Mouse (Mus musculus) spleen, postnatal 4 days (tissue): Measurements from ENCODE around the gene Tas2r126.
"Not testable (repeated sequence)": the region's sequence is repeated elsewhere in the genome, so short reads cannot be mapped to it uniquely, and the experiment has no call there.

ENCODE experiments used
- DNase-seq, 2 experiments: peaks; one replicate each; pipeline ENCODE4 v3.0.0; 2022; ENCODE audit warnings: low spot score in 2 of 2

Tas2r126 gene

DNA sequence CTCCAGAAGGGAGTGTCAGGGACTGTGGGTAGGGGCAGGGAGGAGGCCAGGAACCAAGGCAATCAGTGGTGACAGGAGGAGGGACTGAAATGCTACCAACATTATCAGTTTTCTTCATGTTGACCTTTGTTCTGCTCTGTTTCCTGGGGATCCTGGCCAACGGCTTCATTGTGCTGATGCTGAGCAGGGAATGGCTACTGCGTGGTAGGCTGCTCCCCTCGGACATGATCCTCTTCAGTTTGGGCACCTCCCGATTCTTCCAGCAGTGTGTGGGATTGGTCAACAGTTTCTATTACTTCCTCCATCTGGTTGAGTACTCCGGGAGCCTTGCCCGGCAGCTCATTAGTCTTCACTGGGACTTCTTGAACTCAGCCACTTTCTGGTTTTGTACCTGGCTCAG lies at the start of gene Tas2r126:
Gene Tas2r126 (plus strand): TSS at position 90 of the 400 bp plus-strand sequence.
- DNase-seq, result no peak

DNA sequence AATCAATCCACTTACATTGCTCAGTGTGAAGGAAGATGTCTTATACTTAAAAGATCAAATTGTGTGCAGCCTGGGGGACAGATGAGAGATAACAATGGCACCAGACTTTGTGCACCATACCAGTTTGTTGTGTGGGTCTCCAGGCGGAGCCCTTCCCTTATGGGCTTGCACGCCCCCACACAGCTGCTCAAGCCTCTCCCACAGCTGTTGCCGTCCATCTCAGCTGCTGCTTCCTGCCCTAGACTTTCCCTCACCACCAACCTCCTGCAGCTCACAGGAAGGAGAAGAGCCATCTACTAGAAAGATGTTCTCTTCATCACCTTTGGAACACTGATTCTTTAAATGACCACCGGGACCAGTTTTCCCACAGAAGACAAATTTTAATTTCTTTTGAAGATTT lies 48.7 kb upstream of the Tas2r126 start:
- DNase-seq, result no peak

DNA sequence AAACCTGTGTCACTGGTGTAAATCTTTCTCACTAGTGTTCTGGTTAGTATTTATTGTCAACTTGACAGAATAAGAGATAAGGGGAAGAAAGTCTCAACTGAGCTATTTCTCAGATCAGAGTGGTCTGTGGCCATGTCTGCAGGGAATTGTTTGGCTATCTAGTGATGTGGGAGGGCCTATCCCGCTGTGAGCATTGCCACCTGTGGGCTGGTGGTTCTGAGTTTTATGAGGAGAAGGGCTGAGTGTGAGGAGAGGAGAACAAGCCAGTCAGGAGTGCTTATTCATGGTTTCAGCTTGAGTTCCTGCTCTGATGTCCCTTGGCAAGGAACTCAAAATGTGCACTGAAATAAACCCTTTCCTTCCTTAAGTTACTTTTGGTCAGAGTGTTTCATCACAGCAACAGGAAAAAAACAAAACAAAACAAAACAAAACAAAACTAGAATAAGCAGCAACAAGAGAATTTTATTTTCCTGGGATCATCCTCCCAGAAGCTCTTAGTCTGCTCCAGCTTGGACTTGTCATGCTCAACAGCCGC lies 42.5 kb upstream of the Tas2r126 start:
- no peak for DNase-seq

DNA sequence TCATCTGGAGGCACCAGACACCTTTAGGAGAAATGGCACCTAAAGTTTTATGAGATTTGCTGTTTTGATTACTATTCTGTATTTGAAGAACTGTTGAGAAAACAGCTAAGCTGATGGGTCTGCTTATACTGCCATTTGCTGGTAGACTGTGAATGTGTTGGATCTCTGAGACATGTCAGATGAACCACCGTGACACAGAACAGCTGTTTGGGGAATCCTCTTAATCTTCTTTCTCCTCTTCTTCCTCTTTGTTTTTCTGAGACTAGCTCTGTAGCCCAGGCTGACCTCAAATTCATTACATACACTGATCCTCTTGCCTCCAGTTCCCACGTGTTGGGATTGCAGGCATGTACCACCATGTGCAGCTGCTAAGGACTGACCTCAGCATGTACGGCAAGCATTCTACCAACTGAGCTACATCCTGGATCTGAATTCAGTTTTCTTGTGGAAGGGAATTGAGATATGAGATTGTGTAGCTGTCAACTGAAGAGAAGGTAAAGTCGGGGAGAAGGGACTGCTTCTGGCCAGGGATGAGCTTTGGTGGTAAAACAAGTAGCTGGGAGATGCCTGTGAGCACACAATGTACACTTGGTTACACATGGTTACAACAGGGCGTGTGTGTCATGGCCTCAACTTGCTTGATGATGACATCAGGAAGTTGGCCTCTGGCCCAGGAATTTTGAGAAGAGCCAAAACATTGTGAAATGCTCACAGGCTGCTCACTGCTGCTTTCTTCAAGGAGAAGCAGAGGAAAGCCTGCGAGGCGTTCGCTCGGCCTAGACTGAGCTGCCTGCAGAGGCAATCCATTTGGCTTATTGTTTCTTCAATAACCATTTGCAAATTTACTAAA lies 38.1 kb upstream of the Tas2r126 start:
- DNase-seq, result peak; percentile 44 to 65

DNA sequence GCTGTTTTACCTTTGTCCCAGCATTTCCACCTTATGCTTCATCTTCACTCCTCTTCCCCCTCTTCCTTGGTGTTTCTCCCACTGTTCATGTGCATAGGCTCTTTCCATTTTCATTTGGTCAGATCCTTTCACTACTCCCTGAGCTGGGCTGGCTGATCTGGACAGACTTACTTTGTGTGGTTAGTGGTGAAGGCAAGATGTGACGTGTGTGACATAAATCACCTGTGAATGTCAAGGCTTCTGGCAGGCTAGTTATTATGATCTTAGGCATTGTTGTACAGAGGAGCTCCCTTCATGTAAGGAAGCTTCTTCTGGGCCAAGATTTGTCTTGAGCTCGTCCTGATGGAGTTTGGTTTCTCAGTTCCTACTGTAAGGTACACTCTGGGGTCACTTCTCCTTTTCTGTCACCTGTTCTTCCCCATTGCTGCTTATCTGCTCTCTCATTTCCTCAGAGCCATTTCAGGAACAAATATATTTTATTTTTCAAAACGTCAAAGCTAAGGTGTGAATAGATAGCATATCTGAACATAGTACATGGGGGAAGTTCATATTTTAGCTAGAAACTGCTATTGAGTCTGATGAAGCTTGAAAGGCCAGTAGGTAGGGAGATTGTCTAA lies 37.2 kb upstream of the Tas2r126 start:
- DNase-seq, result no peak

DNA sequence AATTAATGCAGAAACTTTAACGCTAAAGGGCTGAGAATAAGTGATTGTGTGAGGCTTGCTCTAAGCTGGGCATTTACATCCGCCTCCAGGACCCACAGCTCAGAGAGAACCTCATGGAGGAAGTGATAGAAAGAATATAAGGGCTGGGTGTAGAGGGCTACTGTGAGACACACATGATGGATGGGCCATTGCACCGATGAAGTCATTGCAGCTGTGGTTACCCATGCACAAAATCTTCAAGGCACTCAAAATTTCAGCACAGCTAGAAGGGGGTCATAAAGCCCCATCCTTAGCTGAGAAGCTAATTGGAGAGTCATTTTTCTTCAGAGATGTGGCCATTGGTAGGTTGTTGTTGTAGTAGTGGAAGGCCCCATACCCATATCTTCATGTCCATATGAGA lies 36.0 kb upstream of the Tas2r126 start:
- DNase-seq, result no peak

DNA sequence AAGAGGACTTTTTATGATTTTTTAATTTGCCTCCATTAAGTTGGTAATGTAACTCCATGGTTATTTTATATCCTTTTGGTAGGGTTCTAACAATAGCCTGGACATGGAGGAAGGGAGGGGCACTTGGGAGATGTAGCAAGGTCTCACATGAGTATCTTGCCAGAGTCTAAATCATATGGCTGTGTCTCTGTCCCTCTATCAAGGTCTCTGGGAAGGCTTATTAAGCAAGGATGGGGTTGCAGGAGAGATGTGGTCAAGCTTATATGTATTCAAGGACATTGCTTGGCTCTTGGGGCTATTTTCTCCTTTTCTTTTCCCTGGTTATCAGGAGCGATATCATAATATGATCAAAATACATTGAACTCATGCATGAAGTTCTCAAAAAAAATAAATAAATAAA lies 35.3 kb upstream of the Tas2r126 start:
- no peak for DNase-seq

DNA sequence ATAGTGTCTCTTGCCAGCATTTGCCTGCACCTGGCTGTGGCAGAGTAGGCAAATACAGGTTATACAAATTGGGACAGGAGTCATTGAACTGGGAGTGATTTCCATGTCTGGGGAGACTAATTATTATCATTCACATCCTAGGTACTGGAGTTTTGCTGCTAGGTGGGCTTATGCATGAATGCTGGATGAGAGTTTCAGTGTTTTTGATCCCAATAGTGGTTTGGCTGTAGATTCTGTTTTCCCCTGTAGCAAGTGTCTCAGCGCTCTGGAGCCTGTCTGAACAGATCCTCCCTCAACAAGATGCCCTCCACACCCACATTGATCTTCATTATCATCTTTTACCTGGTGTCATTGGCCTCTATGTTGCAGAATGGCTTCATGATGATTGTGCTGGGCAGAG lies 34.4 kb upstream of the Tas2r126 start, which contains the start of gene Tas2r143:
Gene Tas2r143 (plus strand): TSS at position 301 of the 400 bp plus-strand sequence.
- no peak for DNase-seq

DNA sequence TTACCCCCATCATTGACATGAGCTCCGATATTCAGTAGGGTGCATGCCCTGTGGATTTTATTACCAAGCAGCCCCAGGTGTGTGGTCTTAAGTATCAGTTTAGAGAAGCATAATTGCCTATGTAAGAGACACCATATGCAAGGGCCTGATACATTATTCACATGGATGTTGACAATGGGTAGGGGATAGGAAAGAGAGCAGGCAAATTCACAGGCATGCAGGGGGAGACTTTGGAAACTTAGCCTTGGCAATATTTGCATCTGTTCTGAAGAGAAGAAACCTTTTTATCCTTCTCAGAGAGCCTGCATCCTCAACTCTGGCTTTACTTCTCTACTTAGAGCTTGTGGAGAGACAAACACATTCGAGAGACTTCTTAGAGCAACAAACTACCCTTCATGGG lies 29.2 kb upstream of the Tas2r126 start, which contains the start of gene Tas2r135:
Gene Tas2r135 (plus strand): TSS at position 301 of the 400 bp plus-strand sequence.
- DNase-seq, result no peak

DNA sequence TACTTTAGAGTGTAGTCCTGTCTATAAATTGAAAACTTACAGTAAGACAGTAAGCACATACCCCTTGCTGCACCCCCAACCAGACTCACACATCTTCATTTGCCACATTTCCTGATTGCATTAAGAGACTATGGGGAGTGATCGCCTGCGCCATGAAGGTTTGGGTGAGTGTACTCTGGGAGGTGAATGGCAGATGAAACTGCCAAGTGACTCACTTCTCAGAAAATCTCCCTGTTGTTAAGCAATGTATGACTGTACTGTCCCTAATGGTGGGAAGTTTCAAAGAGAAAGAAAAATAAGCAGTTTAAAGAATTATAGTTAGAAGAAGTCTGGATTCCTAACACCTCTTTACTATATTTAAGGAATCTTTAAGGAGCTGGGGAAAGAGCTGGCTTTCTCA lies 14.9 kb upstream of the Tas2r126 start:
- DNase-seq, result peak in 1 of 2 experiments; percentile 2

DNA sequence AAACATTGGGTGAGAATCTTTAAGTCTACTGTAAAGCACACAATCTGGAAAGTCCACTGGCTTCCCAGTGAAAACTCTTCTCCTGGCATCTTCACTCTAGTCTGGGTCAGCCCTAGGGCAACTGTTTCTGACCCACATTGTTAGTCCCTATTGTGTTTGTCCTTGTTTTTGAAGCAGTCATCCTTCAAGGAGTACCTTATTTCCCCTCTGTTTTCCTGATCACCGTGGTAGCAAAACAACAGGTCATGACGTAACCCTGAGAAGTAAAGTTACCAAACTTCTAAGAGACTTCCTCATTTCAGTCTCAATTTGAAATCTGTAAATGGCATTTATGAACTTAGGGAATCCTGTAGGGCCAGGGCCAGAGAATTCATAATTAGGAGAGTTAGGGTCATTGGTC lies 12.9 kb upstream of the Tas2r126 start:
- peak in 1 of 2 experiments; percentile 19 for DNase-seq

DNA sequence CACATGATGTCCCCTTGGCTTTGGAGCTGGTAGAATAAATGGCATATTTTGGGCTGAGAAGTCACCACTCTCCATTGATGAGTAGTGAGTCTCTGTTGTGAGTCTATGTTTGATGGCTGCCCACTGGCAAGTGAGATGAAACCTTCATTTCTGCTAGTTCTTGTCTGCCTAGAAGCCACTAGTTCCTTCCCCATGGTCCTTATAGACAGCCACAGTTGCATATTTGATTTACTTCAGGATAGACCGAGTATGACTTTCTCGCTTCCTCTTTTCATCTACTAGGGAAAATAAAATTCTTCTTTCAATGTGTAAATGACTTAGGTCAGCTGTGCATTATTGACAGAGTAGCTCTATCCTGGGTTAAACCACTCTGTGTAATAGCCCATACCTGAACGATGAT lies 9.9 kb upstream of the Tas2r126 start:
- DNase-seq, result peak in 1 of 2 experiments; percentile 7

DNA sequence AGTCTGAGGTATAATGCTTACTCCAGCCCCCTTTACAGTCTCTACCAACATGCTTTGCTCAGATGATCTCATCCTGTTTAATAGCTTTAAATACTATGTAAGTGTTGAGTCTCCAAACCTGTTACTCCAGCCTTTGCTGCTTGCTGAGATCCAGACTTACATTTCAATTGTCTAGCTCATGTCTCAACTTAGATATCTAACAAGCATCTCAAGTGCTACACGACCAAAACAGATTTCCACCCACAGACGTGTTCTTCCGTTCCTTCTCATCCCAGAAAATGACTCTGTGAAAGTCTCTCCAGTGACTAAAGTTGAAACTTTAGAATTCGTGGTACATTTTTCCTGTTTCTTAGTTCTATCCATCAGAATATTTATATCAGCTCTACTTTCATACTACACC lies 8.0 kb upstream of the Tas2r126 start:
- DNase-seq, result no peak

DNA sequence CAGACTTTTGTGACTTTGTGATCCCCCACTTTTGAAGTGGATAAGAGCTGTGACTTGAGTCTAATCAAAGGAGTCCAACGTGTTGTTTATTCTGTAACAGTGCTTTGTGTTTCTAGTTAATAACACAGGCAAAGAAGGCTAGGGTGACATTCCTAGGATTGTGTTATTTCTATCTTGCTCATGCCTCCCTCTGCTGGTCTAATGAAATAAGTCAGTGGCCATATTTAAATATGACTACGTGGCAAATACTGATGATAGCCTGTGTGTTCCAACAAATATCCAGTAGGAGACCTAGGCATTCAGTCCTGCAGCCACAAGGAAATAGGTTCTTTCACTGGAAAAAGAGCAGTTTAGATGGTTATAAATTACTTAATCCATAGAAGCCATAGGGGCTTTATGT lies 781 bp upstream of the Tas2r126 start:
- no peak for DNase-seq

DNA sequence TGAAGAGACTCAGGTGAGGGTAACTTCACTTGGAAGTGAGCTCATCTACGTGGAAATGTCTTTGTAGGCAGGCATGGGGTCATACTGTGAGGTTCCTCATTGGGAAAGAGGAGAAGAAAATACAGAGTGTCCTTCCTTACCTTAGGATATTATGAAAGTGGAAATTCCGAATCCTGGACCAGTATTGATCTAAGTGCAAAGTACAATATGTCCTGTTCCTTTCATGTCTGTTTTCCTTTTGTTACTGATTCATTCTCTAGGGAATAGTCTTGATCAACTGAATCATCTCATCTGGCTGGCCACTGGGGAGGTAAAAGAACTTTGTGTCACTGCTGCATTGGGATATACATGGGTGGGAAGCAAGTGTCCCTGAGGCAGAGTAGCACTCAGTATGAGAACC lies 1.2 kb downstream of the Tas2r126 start:
- no peak for DNase-seq

DNA sequence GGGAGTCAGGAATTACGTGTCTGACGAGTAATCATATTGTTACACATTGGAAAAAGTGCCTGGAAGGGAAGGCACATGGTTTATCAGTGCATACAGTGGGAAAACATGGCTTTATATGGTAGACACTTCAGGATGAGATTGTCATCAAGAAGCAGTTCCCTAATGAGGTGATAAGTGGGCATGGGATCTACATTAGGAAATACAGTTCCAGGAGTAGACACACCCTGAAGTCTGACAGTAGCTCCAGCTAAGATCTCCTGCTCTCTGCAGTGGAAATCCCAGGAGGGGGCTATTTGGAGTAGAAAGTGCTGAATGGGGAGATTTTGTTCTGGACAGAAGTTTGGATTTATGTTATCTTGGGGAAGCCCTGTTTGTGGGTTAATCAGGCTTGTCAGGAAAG lies 7.1 kb downstream of the Tas2r126 start:
- no peak for DNase-seq

DNA sequence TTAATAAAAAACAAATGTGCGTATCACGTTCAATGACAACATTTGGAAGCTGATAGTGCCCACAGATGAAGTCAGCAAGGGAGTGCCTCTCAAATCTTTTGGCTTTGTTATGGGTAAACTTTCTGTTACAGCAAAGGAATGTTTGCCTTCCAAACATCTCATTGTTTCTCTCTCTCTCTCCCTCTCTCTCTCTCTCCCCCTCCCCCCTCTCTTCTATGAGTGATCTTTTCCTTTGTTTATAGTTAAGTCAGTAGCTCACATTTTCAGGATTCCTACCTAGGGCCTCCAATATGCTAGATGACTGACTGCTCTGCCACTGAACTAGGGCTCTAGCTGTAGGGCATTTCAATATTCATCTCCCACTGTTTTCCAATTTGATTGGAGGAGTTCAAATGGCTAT lies 10.2 kb downstream of the Tas2r126 start:
- no peak for DNase-seq

DNA sequence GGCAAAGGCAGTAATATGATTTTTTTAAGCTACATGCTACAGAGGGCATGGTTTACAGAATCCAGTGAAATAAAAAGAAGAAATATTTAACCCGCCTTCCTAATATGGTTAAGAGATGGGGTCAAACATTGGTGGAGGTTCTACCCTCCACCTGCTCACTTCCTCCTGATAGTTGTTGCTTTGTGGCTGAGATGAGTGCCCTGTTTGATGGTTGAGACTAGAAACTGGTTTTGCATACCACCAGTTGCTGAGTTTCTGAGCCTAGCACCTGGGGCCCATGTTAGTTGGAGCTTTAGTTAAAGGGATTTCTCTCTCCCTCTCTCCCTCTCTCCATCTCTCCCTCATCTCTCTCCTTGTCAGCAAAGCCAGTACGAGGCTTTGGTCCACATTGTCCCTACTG lies 13.0 kb downstream of the Tas2r126 start:
- DNase-seq, result no peak

DNA sequence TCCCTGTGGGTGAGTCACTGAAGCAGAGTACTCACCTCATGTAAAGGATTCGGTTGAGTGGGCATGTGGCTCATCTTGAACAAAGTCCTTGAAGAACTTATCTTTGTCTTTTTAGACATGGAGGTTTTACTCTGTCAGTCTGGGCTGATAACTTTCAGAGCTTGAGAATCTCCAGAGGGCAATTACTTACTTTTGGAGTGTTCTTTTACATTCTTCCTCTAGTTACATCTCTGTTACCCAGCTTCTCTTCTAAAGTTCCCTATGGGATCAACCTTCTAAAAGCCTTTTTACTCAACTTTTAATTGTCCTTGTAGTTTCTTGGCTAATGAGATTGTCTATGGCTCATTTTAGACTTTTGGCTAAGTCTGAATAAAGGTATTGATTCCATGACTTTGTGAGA lies 30.8 kb downstream of the Tas2r126 start, which contains the start of gene Olfr458:
Gene Olfr458 (minus strand): TSS at position 101 of the 400 bp plus-strand sequence.
- DNase-seq, result no peak

DNA sequence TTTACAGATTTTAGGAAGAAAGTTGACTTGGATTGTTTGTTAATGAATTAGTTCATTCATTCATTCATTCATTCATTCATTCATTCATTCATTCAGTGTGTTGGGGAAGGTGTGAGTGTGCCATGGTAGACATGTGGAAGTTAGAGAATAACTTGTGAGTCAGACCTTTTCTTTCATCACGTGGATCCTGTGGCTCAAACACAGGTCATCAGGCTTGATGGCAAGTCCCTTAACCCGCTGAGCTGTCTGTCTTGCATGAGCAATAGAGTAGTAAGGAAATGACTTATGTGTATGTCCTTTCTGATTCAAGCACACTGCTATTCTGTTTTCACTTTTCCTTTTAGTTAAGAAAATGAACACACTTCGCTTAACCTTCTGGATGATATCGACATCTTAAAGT lies 36.2 kb downstream of the Tas2r126 start:
- no peak for DNase-seq

DNA sequence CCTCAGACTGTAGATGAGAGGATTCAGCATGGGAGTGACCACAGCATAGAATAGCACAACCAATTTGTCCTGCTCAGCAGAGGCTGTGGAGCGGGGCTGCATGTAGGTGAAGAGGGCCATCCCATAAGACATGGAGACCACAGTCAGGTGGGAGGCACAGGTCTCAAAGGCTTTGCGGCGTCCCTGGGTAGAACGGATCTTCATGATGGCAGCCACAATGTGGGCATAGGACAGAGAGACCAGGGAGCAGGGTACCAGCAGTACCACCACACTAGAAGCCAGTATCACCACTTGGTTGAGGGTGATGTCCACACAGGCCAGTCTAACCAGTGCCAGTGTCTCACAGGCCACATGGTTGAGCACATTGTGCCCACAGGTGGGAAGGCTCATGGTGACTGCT lies 37.0 kb downstream of the Tas2r126 start:
- not testable (repeated sequence) for DNase-seq

DNA sequence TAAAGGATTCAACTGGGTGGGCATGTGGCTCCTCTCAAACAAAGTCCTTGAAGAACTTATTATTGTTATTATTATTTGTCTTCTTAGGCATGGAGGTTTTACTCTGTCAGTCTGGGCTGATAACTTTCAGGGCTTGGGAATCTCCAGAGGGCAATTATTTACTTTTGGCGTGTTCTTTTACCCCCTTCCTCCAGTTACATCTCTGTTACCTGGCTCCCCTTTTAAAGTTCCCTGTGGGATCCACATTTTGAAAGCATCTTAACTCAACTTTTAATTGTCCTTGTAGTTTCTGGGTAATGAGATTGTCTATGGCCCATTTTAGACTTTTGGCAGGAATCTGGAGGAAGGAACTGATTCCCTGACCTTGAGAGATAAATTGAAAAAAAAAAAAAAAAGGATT lies 41.9 kb downstream of the Tas2r126 start, which contains the start of gene Olfr457:
Gene Olfr457 (minus strand): TSS at position 101 of the 400 bp plus-strand sequence.
- no peak for DNase-seq

DNA sequence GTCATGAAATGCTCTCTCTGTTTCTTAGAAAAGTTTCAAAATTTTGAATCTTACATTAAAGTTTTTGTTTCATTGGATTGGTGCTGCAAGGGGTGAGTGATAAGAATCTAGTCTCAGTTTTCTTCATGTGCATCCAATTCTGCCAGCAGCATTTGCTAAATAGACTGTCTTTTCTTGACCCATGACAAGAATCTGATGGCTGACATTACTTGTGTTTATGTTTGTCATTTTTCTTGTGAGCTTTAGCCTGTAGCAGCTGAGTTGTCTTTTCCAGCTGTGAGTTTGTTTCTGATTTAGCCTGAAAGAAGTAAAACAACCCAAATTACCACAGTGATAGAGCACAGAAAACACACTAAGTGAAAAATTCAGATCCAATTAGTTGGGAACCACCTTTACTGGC lies 50.3 kb downstream of the Tas2r126 start:
- DNase-seq, result no peak
